Mouse (Mus musculus) ES-E14 (cell line): ENCODE results near the gene Pxdc1. TPM values are rescaled to one million over a fixed set of nuclear protein-coding genes. Genes with fewer than 3 reads are reported as not detected.

Experiments used
- DNase-seq: peaks from one replicate; pipeline ENCODE4 v3.0.0-alpha.2; 2013; ENCODE audit warnings: low read depth, low spot score
- H3K27ac ChIP-seq: 2 replicates; pipeline ENCODE4 v1.5.1; 2012; ENCODE audit warnings: low read depth, mild to moderate bottlenecking, low read length, moderate library complexity, mixed read lengths; ENCODE audit not compliant: poor library complexity, insufficient read depth, severe bottlenecking
- H3K36me3 ChIP-seq: 2 replicates; pipeline ENCODE4 v1.6.1; 2012; ENCODE audit warnings: mild to moderate bottlenecking, low read length, moderate library complexity, mixed read lengths; ENCODE audit not compliant: control insufficient read depth, poor library complexity, insufficient read depth, severe bottlenecking
- H3K4me1 ChIP-seq, 2 experiments: fragments of 150-350 bp in 1 of 2; sonication (generic) in 1 of 2; 2 replicates each; pipeline ENCODE4 v1.6.1; 2012; ENCODE audit warnings: low read length in 2 of 2, mild to moderate bottlenecking in 1 of 2, mixed read lengths in 1 of 2; ENCODE audit not compliant: control insufficient read depth in 2 of 2, insufficient read depth in 2 of 2, poor library complexity in 1 of 2
- H3K4me3 ChIP-seq, 2 experiments: fragments of 150-350 bp in 1 of 2; sonication (generic) in 1 of 2; 2 replicates each; pipeline ENCODE4 v1.5.1; 2012; ENCODE audit warnings: low read length in 2 of 2, low read depth in 1 of 2, mild to moderate bottlenecking in 1 of 2, mixed read lengths in 1 of 2; ENCODE audit not compliant: insufficient read depth in 1 of 2, poor library complexity in 1 of 2, severe bottlenecking in 1 of 2
- H3K9ac ChIP-seq: 2 replicates; pipeline ENCODE4 v1.6.1; 2012; ENCODE audit warnings: low read depth, mild to moderate bottlenecking, low read length, mixed read lengths; ENCODE audit not compliant: poor library complexity, insufficient read depth, severe bottlenecking
- H3K9me3 ChIP-seq: fragments of 150-350 bp; sonication (generic); 2 replicates; pipeline ENCODE4 v1.6.1; 2012; ENCODE audit warnings: low read depth, mild to moderate bottlenecking, low read length; ENCODE audit not compliant: control insufficient read depth, insufficient read depth
- CHD2 ChIP-seq: IDR thresholded peaks from 2 replicates; pipeline ENCODE4 v1.6.1; 2014; ENCODE audit warnings: mild to moderate bottlenecking, low read depth, low read length, inconsistent platforms
- HCFC1 ChIP-seq: IDR thresholded peaks from 2 replicates; pipeline ENCODE4 v1.6.1; 2012; ENCODE audit warnings: low read length, inconsistent platforms, borderline replicate concordance; ENCODE audit not compliant: insufficient read depth
- MAFK ChIP-seq: IDR thresholded peaks from 2 replicates; pipeline ENCODE4 v1.6.1; 2014; ENCODE audit warnings: mild to moderate bottlenecking, low read depth, low read length, inconsistent platforms; ENCODE audit not compliant: insufficient read depth
- ZC3H11A ChIP-seq: IDR thresholded peaks from 2 replicates; pipeline ENCODE4 v1.6.1; 2012; ENCODE audit warnings: low read depth, mild to moderate bottlenecking, inconsistent platforms, low read length, borderline replicate concordance
- ZNF384 ChIP-seq: IDR thresholded peaks from 2 replicates; pipeline ENCODE4 v1.6.1; 2012; ENCODE audit warnings: low read depth, low read length, inconsistent platforms
- in situ Hi-C, 2 experiments: fragments of 600-800 bp; cut with MboI; formaldehyde crosslinking; loops; one replicate each; pipeline ENCODE4 v1.15.1; 2025; ENCODE audit warnings: low sequenced_read_pairs in 2 of 2, inconsistent platforms in 1 of 2; ENCODE audit not compliant: unreplicated experiment in 2 of 2
- total RNA-seq: library from RNA; depleted of rRNA; stranded (reverse); fragments of 300-350 nt; gene quantifications from 2 replicates; pipeline ENCODE4 v1.2.3, GENCODE M21; 2012

The Pxdc1 gene
- total RNA-seq, 1 experiment, result 16.6 TPM

- H3K27ac ChIP-seq, result no peak overlapping the region
- H3K36me3 ChIP-seq, result no peaks in the 10 kb centered on the region
- in situ Hi-C loops, result no loop called here
Measured at GRCm38 (mm10) chr13:34644401-34644800, 8.9 kb downstream of the Pxdc1 start.

GRCm38 (mm10) chr13:34643926-34644325 is 9.4 kb downstream of the Pxdc1 start:
- H3K4me1 ChIP-seq, result peaks cover 0 to 3% of the 10 kb centered on the region in 2 experiments; a peak in 1 of 4 replicates
- H3K9me3 ChIP-seq, result no peaks in the 10 kb centered on the region
- no peak overlapping the region for H3K27ac ChIP-seq
- DNase-seq, result no peak
- no peak overlapping the region for H3K9ac ChIP-seq
- H3K4me3 ChIP-seq, result no peak overlapping the region
- in situ Hi-C loops, result no loop called here
- TF ChIP-seq CHD2 (no peak), HCFC1 (no peak), ZC3H11A (no peak), MAFK (no peak), ZNF384 (no peak)
- H3K36me3 ChIP-seq, result no peaks in the 10 kb centered on the region

More at GRCm38 (mm10) chr13:34644401-34644800, 8.9 kb downstream of the Pxdc1 start:
- no peak for DNase-seq
- peak overlapping the region; percentile 30; the same call in 1 of the 2 replicates for H3K9ac ChIP-seq
- no peaks in the 10 kb centered on the region for H3K9me3 ChIP-seq
- peaks cover 0 to 3% of the 10 kb centered on the region in 2 experiments; a peak in 1 of 4 replicates for H3K4me1 ChIP-seq
- peak overlapping the region in 1 of 2 experiments; percentile 31; a peak in 1 of 4 replicates for H3K4me3 ChIP-seq
- TF ChIP-seq HCFC1 (no peak), MAFK (no peak), CHD2 (no peak), ZC3H11A (no peak), ZNF384 (no peak)

GRCm38 (mm10) chr13:34642941-34643875 is 10.1 kb downstream of the Pxdc1 start:
- no peak for TF ChIP-seq CHD2
- no peak for TF ChIP-seq MAFK
- TF ChIP-seq ZNF384, result no peak
- TF ChIP-seq ZC3H11A, result peak; percentile 99
- no peak for TF ChIP-seq HCFC1
- in situ Hi-C loops, result no loop called here
- H3K27ac ChIP-seq, result no peak overlapping the region

GRCm38 (mm10) chr13:34641066-34641465 is 12.2 kb downstream of the Pxdc1 start:
- H3K36me3 ChIP-seq, result no peaks in the 10 kb centered on the region
- no peaks in the 10 kb centered on the region for H3K9me3 ChIP-seq
- TF ChIP-seq HCFC1 (no peak), ZC3H11A (no peak), CHD2 (no peak), ZNF384 (no peak), MAFK (no peak)
- H3K27ac ChIP-seq, result no peak overlapping the region
- no peak for DNase-seq
- no peak overlapping the region for H3K9ac ChIP-seq
- H3K4me1 ChIP-seq, result peaks cover 0 to 3% of the 10 kb centered on the region in 2 experiments; a peak in 1 of 4 replicates
- H3K4me3 ChIP-seq, result no peak overlapping the region
- in situ Hi-C loops, result no loop called here

More at GRCm38 (mm10) chr13:34642941-34643875, 10.1 kb downstream of the Pxdc1 start:
- Histone ChIP-seq H3K9me3 (no peaks in the 10 kb centered on the region), H3K4me3 (no peak overlapping the region), H3K4me1 (peaks cover 0 to 3% of the 10 kb centered on the region in 2 experiments; a peak in 1 of 4 replicates), H3K36me3 (no peaks in the 10 kb centered on the region), H3K9ac (no peak overlapping the region)
- DNase-seq, result peak; percentile 60
